ENCODE assay signal across 17 mouse cellular contexts in the genomic region with DNA sequence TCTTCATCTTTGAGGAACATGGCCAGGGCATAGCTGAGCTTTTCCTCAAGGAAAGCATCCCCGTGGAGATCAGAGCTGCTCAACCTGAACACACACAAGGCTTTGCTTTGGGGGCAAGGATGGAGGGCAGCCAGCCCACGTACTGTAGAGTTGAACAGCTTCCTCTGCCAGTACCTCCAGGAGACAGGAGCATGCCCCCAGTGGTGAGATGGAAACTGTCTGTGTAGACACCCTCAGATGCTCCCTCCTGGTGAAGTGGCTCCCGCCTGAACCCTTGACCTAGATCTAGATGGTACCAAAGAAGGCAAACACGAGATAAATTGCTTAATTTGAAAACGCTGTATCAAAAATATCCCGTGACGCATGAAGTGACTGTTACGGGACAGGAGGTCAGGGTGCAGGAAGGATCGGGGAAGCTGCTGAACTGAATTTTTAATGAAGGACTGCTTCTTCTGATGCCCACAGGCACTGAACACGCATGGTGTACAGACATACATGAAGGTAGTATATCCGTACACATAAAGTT.
DNase-seq lines count a peak whose midpoint lies in the region; ATAC-seq and TF ChIP-seq lines count a peak whose summit lies in the region.
"Had no signal": no experiment of that assay in that cellular context is flagged by ENCODE, and none has a peak within 500 bp of the region (broad histone marks: within the 10 kb centered on the region; RNA-seq: fewer than 3 reads in every experiment).

No protein-coding gene starts in this region.

- H3K4me3 ChIP-seq in forebrain, postnatal 0 days (ENCODE audit: low read depth, low read length): no peak overlapping the region
- H3K4me3 ChIP-seq in forebrain, embryonic 16.5 days (replicated peaks; ENCODE audit: low read length): no peak overlapping the region
- no peak overlapping the region for H3K4me3 ChIP-seq in lung, embryonic 14.5 days (ENCODE audit: low read depth, low read length)
- H3K4me3 ChIP-seq in stomach, postnatal 0 days (ENCODE audit: low read depth, low read length): no peak overlapping the region
- H3K4me3 ChIP-seq: embryonic facial prominence, embryonic 10.5 days; kidney, embryonic 15.5 days; limb, embryonic 10.5 days had no signal

- H3K27ac ChIP-seq in forebrain, postnatal 0 days (ENCODE audit: low read depth, low read length): no peak overlapping the region
- H3K27ac ChIP-seq in forebrain, embryonic 16.5 days (ENCODE audit: low read length): no peak overlapping the region
- no peak overlapping the region for H3K27ac ChIP-seq in lung, embryonic 14.5 days (ENCODE audit: low read depth)
- H3K27ac ChIP-seq in stomach, postnatal 0 days (replicated peaks): no peak overlapping the region
- H3K27ac ChIP-seq: embryonic facial prominence, embryonic 10.5 days; kidney, embryonic 15.5 days; limb, embryonic 10.5 days had no signal

- TF ChIP-seq CTCF in forebrain, postnatal 0 days (IDR thresholded peaks at IDR 0.05; ENCODE audit: low read depth): peak; percentile 31; the same call in 1 of the 2 replicates
- TF ChIP-seq CTCF in lung, embryonic 14.5 days (IDR thresholded peaks at IDR 0.05; ENCODE audit: low read depth): 0 out of 2 replicates have a peak, but pooled peaks have one; percentile 20
- TF ChIP-seq CTCF in stomach, postnatal 0 days (IDR thresholded peaks at IDR 0.05; ENCODE audit: low read depth): peak; percentile 47

- no peak for DNase-seq in forebrain, postnatal 0 days
- DNase-seq in lung, embryonic 14.5 days: no peak
- no peak for DNase-seq in lung, postnatal 4 days
- DNase-seq in ES-CJ7 (ENCODE audit: low read depth, low spot score): peak; percentile 37
- no peak for DNase-seq in stomach, postnatal 0 days (ENCODE audit: low spot score)
- no peak for DNase-seq in kidney, postnatal 10 days
- no peak for DNase-seq in kidney, adult 8-10 months
- DNase-seq: B cell, adult 2 months; cerebellum, adult 9-10 months; heart, adult 18-20 months; lung, adult 2 months had no signal

- H3K4me2 ChIP-seq in forebrain, postnatal 0 days (ENCODE audit: low read depth): no peak overlapping the region
- no peak overlapping the region for H3K4me2 ChIP-seq in forebrain, embryonic 16.5 days (ENCODE audit: low read length)
- H3K4me2 ChIP-seq in lung, embryonic 14.5 days: no peak overlapping the region
- H3K4me2 ChIP-seq in stomach, postnatal 0 days (replicated peaks; ENCODE audit: low read depth): no peak overlapping the region
- H3K4me2 ChIP-seq: kidney, embryonic 15.5 days had no signal

- H3K27me3 ChIP-seq in forebrain, postnatal 0 days (ENCODE audit: insufficient read depth, low read length): peaks cover 3% of the 10 kb centered on the region; the same call in 1 of the 2 replicates
- no peaks in the 10 kb centered on the region; the same call in 1 of the 2 replicates for H3K27me3 ChIP-seq in forebrain, embryonic 16.5 days (replicated peaks; ENCODE audit: control insufficient read depth, insufficient read depth, low read length)
- H3K27me3 ChIP-seq in lung, embryonic 14.5 days (ENCODE audit: insufficient read depth, low read length): no peaks in the 10 kb centered on the region
- no peaks in the 10 kb centered on the region for H3K27me3 ChIP-seq in stomach, postnatal 0 days (ENCODE audit: control insufficient read depth, insufficient read depth, low read length)

- no peak for TF ChIP-seq EP300 in stomach, postnatal 0 days (optimal IDR thresholded peaks at IDR 0.05)

- 0 out of 2 replicates have a peak, but pooled peaks cover 2% of the 10 kb centered on the region for H3K4me1 ChIP-seq in forebrain, postnatal 0 days (ENCODE audit: insufficient read depth)
- H3K4me1 ChIP-seq in forebrain, embryonic 16.5 days (replicated peaks; ENCODE audit: control insufficient read depth, insufficient read depth, low read length): peaks cover 5% of the 10 kb centered on the region; the same call in 1 of the 2 replicates
- no peaks in the 10 kb centered on the region for H3K4me1 ChIP-seq in lung, embryonic 14.5 days (ENCODE audit: insufficient read depth)
- H3K4me1 ChIP-seq in stomach, postnatal 0 days (replicated peaks; ENCODE audit: control insufficient read depth, insufficient read depth): no peaks in the 10 kb centered on the region
- H3K4me1 ChIP-seq: embryonic facial prominence, embryonic 10.5 days; kidney, embryonic 15.5 days; limb, embryonic 10.5 days had no signal

- ATAC-seq in forebrain, postnatal 0 days: no peak; the same call in 1 of the 2 replicates
- ATAC-seq in forebrain, embryonic 16.5 days: no peak
- no peak for ATAC-seq in lung, embryonic 14.5 days (ENCODE audit: insufficient read depth)
- no peak for ATAC-seq in stomach, postnatal 0 days (ENCODE audit: low FRiP score, low TSS enrichment)
- ATAC-seq: activated CD4-positive, CD25-positive, alpha-beta regulatory T cell, adult 4 months; hindbrain, embryonic 16.5 days had no signal

- H3K9me3 ChIP-seq in forebrain, postnatal 0 days (ENCODE audit: low read length): no peaks in the 10 kb centered on the region
- H3K9me3 ChIP-seq in forebrain, embryonic 16.5 days (ENCODE audit: control insufficient read depth, low read length): no peaks in the 10 kb centered on the region
- no peaks in the 10 kb centered on the region for H3K9me3 ChIP-seq in lung, embryonic 14.5 days (ENCODE audit: low read depth, low read length)
- no peaks in the 10 kb centered on the region for H3K9me3 ChIP-seq in stomach, postnatal 0 days (ENCODE audit: control insufficient read depth, low read length)
- H3K9me3 ChIP-seq: embryonic facial prominence, embryonic 10.5 days; kidney, embryonic 15.5 days; limb, embryonic 10.5 days had no signal

- no peaks in the 10 kb centered on the region for H3K36me3 ChIP-seq in forebrain, postnatal 0 days (ENCODE audit: insufficient read depth)
- H3K36me3 ChIP-seq in forebrain, embryonic 16.5 days (ENCODE audit: control insufficient read depth, insufficient read depth): no peaks in the 10 kb centered on the region
- H3K36me3 ChIP-seq in lung, embryonic 14.5 days (ENCODE audit: insufficient read depth): no peaks in the 10 kb centered on the region
- no peaks in the 10 kb centered on the region for H3K36me3 ChIP-seq in stomach, postnatal 0 days (ENCODE audit: control insufficient read depth, insufficient read depth, low read length)
- H3K36me3 ChIP-seq: embryonic facial prominence, embryonic 10.5 days; kidney, embryonic 15.5 days; limb, embryonic 10.5 days had no signal

- 81% methylated on average over 11 of the region's 11 CpGs for WGBS in forebrain, postnatal 0 days
- WGBS in forebrain, embryonic 16.5 days: 81% methylated on average over 11 of the region's 11 CpGs
- WGBS in lung, embryonic 14.5 days: 63% methylated on average over 11 of the region's 11 CpGs
- 69% methylated on average over 11 of the region's 11 CpGs for WGBS in stomach, postnatal 0 days

- H3K9ac ChIP-seq in forebrain, postnatal 0 days: no peak overlapping the region
- no peak overlapping the region for H3K9ac ChIP-seq in forebrain, embryonic 16.5 days (replicated peaks; ENCODE audit: low read depth, low read length)
- no peak overlapping the region for H3K9ac ChIP-seq in lung, embryonic 14.5 days
- H3K9ac ChIP-seq in stomach, postnatal 0 days (ENCODE audit: low read length): no peak overlapping the region
- H3K9ac ChIP-seq: kidney, embryonic 15.5 days had no signal
